Mouse (Mus musculus) thymus, adult 2 months (tissue): ENCODE data around the gene Fam126a.

Experiments used
- CTCF ChIP-seq: fragments of 200-500 bp; IDR thresholded peaks from 2 replicates; pipeline ENCODE4 v1.5.1; 2012; ENCODE audit warnings: mild to moderate bottlenecking, control low read depth, low read length, moderate library complexity, borderline replicate concordance; ENCODE audit not compliant: control insufficient read depth, poor library complexity, insufficient read depth; ENCODE audit errors: extremely low read depth
- POLR2A ChIP-seq: fragments of 200-500 bp; IDR thresholded peaks from 2 replicates; pipeline ENCODE4 v1.6.1; 2012; ENCODE audit warnings: mild to moderate bottlenecking, low read length, control low read depth, moderate library complexity; ENCODE audit not compliant: control insufficient read depth, poor library complexity, insufficient read depth; ENCODE audit errors: extremely low read depth

DNA sequence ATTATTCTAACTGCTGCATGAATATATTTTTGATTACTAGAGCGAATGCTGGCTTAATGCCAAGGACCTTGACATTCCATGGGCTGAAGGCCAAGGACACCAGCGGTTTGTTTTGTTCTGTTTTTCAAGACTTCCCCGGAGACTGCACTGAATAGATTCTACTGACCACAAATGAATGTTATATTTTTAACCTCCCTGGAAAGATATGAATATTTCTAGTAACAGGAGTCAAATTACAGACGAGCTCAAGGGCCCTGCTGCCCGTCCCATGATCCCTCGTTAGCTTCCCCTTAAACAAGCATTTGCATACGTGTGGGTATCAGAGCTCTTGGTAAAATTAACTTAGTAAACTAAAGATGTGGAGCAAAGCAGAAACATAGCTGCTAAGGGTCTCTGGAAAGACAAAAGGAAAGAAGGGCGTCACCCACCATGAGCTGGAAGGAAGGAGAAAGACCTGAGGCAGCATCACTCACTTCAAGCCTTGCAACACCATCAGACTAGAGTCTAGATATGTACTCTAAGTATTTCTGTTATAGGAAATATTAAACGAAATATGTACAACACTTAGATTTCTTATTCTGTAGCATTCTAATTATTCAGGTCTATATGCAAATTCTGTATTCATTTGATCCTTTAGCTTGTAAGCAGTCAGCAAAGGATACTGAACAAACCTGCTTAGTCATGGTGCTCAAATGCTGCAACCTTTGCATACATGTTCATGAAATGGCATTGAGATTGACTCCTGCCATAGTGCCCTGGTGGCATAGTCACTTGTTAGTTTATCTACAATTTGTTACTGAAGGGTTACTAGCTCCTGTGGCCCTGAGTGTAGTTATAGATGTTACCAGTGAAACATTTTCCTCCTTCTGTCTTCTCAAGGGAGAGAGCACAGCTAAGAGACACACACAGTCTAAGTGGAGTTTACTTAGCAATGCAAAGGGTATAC is 23.0 kb upstream of the Fam126a start:
- TF ChIP-seq CTCF (no peak), POLR2A (no peak)
